Mouse (Mus musculus) heart, postnatal 14 days (tissue): ENCODE measurements around the gene Vmn2r91. TPM values are rescaled to one million over a fixed set of nuclear protein-coding genes. Genes with fewer than 3 reads are reported as not detected.
"Not testable (repeated sequence)": the region's sequence is repeated elsewhere in the genome, so short reads cannot be mapped to it uniquely, and the experiment has no call there.

Experiments
- DNase-seq, 2 experiments: peaks; one replicate each; pipeline ENCODE4 v3.0.0; 2021 to 2022
- intact Hi-C: fragments of 180-260 bp; cut with DNase I; formaldehyde crosslinking; loops from one replicate; pipeline ENCODE4 v1.15.1; 2025
- long read RNA-seq, 2 experiments: library from polyadenylated mRNA; stranded (forward); transcript quantifications; one replicate each; pipeline ENCODE4 v2.0.0; 2021
- total RNA-seq, 2 experiments: library from RNA; stranded (reverse); gene quantifications; 2 replicates each; pipeline ENCODE4 v1.2.3; 2021

Vmn2r91 gene
- total RNA-seq: not detected
- long read RNA-seq, experiment 1: 0 reads
- long read RNA-seq, experiment 2: 0 reads

DNA sequence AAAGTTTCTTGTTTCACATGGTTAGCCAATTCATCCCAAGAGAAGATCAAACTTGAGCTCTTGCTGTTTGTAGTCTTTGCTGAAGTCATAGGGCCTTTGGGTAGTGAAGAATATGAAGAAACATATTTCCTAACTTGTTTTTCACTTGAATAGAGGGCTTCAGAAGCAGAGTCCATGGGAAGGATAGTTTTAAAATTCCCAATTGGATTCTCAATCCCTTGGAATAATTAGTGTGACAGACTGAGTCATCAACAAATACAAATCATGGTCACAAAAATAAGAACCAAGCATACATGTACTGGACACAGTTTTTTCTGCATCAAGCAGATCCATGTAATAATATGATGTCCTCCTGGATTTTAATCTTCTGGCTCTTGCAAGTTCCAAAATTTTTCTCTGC lies at the start of gene Vmn2r91:
Vmn2r91 (plus strand) TSS at position 301 of the 400 bp plus-strand sequence.
- DNase-seq, intact Hi-C loops: not testable (repeated sequence)

DNA sequence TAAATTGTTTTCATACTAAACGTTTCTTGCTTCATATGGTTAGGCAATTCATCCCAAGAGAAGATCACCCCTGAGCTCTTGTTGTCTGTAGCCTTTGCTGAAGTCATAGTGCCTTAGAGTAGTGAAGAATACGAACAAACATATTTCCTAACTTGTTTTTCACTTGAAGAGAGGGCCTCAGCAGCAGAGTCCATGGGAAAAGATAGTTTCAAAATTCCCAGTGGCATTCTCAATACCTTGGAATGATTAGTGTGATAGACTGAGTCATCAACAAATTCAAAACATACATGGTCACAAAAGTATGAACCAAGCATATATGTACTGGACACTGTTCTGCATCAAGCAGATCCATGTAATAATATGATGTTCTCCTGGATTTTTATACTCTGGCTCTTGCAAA lies 35.7 kb upstream of the Vmn2r91 start, which contains the start of gene Vmn2r124:
Vmn2r124 (plus strand) TSS at position 301 of the 400 bp plus-strand sequence.
- intact Hi-C loops: no loop called here
- DNase-seq: no peak

DNA sequence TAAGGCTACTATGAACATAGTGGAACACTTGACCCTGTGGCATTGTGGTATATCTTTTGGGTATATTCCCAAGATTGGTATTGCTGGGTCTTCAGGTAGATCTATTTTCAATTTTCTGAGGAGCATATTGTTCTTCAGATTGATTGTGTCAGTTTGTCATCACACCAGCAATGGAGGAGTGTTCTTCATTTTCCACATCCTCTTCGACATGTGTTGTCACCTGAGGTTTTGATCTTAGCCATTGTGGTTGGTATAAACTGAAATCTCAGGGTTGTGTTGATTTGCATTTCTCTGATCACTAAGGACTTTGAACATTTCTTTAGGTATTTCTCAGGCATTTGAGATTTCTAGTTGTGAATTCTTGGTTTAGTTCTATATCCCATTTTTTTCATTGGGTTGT lies 10.8 kb downstream of the Vmn2r91 start:
- intact Hi-C loops, DNase-seq: not testable (repeated sequence)

DNA sequence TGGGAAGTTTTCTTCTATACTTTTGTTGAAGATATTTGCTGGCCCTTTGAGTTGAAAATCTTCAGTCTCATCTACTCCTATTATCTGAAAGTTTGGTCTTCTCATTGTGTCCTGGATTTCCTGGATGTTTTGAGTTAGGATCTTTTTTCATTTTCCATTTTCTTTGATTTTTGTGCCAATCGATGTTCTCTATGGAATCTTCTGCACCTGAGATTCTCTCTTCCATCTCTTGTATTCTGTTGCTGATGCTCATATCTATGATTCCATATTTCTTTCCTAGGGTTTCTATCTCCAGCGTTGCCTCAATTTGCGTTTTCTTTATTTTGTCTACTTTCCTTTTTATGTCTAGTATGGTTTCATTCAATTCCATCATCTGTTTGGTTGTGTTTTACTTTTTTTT lies 17.4 kb downstream of the Vmn2r91 start:
- intact Hi-C loops: loop anchor here (5.0 kb wide), 1 partner anchor 70 kb away; no protein-coding TSS in a partner anchor
- DNase-seq: not testable (repeated sequence)

DNA sequence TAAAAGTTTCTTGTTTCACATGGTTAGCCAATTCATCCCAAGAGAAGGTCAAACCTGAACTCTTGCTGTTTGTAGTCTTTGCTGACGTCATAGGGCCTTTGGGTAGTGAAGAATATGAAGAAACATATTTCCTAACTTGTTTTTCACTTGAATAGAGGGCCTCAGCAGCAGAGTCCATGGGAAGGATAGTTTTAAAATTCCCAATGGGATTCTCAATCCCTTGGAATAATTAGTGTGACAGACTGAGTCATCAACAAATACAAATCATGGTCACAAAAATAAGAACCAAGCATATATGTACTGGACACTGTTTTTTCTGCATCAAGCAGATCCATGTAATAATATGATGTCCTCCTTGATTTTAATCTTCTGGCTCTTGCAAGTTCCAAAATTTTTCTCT lies 66.8 kb downstream of the Vmn2r91 start, which contains the start of gene Vmn2r92:
Vmn2r92 (plus strand) TSS at position 301 of the 400 bp plus-strand sequence.
- intact Hi-C loops, DNase-seq: not testable (repeated sequence)

DNA sequence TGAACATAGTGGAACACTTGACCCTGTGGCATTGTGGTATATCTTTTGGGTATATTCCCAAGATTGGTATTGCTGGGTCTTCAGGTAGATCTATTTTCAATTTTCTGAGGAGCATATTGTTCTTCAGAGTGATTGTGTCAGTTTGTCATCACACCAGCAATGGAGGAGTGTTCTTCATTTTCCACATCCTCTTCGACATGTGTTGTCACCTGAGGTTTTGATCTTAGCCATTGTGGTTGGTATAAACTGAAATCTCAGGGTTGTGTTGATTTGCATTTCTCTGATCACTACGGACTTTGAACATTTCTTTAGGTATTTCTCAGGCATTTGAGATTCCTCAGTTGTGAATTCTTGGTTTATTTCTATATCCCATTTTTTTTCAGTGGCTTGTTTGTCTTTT lies 76.4 kb downstream of the Vmn2r91 start:
- DNase-seq, intact Hi-C loops: not testable (repeated sequence)

Other genes with a start within 250 kb of the Vmn2r91 start
- under 1 TPM; 0.69 to 0.98 TPM for gene Has1, start 229.8 kb upstream of the Vmn2r91 start, total RNA-seq
- gene Fpr1, start 201.1 kb upstream of the Vmn2r91 start, total RNA-seq: not detected
- under 1 TPM in 1 of 2 experiments, not detected in 1; 0.20 TPM for gene Fpr2, start 197.2 kb upstream of the Vmn2r91 start, total RNA-seq
- gene Fpr3, start 197.2 kb upstream of the Vmn2r91 start, total RNA-seq: not detected
- gene Fpr-rs4, start 63.3 kb upstream of the Vmn2r91 start, total RNA-seq: not detected
- not detected for gene Vmn2r124, start 35.6 kb upstream of the Vmn2r91 start, total RNA-seq
- not detected for gene Vmn2r92, start 66.9 kb downstream of the Vmn2r91 start, total RNA-seq
- gene Vmn2r94, start 192.7 kb downstream of the Vmn2r91 start, total RNA-seq: not detected
- gene Vmn2r93, start 213.1 kb downstream of the Vmn2r91 start, total RNA-seq: not detected